Mouse (Mus musculus) embryonic facial prominence, embryonic 11.5 days (tissue): ENCODE results near the gene Mxi1. TPM values are rescaled to one million over a fixed set of nuclear protein-coding genes. Genes with fewer than 3 reads are reported as not detected.

Experiments used
- ATAC-seq: fragments of 200-750 bp; cut with Nextera tagmentation; replicated peaks from 2 replicates; pipeline ENCODE4 v1.8.0; 2017; ENCODE audit warnings: low read depth; ENCODE audit not compliant: insufficient number of reproducible peaks, low FRiP score, low TSS enrichment
- DNase-seq: peaks from one replicate; pipeline ENCODE4 v3.0.0-alpha.2; 2015; ENCODE audit warnings: low spot score
- H3K27ac ChIP-seq: fragments of 300-500 bp; sonication (generic); replicated peaks from 2 replicates; pipeline ENCODE4 v1.5.1; 2014; ENCODE audit warnings: mild to moderate bottlenecking, low read depth, low read length, control low read depth
- H3K27me3 ChIP-seq: fragments of 300-500 bp; sonication (generic); 2 replicates; pipeline ENCODE4 v1.6.1; 2014; ENCODE audit warnings: mild to moderate bottlenecking, low read length, moderate library complexity, mixed read lengths; ENCODE audit not compliant: control insufficient read depth, insufficient read depth
- H3K36me3 ChIP-seq: fragments of 300-500 bp; sonication (generic); replicated peaks from 2 replicates; pipeline ENCODE4 v1.6.1; 2014; ENCODE audit warnings: low read depth, mild to moderate bottlenecking, low read length, moderate library complexity, mixed read lengths; ENCODE audit not compliant: control insufficient read depth, insufficient read depth
- H3K4me1 ChIP-seq: fragments of 300-500 bp; sonication (generic); 2 replicates; pipeline ENCODE4 v1.6.1; 2014; ENCODE audit warnings: low read length, mixed read lengths; ENCODE audit not compliant: control insufficient read depth, insufficient read depth
- H3K4me2 ChIP-seq: fragments of 300-500 bp; sonication (generic); 2 replicates; pipeline ENCODE4 v1.6.1; 2014; ENCODE audit warnings: low read depth, mild to moderate bottlenecking, control low read depth, low read length, moderate library complexity
- H3K4me3 ChIP-seq: fragments of 300-500 bp; sonication (generic); 2 replicates; pipeline ENCODE4 v1.5.1; 2014; ENCODE audit warnings: low read depth, low read length, control low read depth
- H3K9ac ChIP-seq: fragments of 300-500 bp; sonication (generic); replicated peaks from 2 replicates; pipeline ENCODE4 v1.6.1; 2014; ENCODE audit warnings: mild to moderate bottlenecking, control low read depth, low read length
- H3K9me3 ChIP-seq: fragments of 300-500 bp; sonication (generic); replicated peaks from 2 replicates; pipeline ENCODE4 v1.6.1; 2016; ENCODE audit warnings: mild to moderate bottlenecking, low read length, inconsistent platforms, mixed read lengths; ENCODE audit not compliant: control insufficient read depth
- WGBS: fragments of 180-500 bp; shearing (Covaris S2); extraction: QIAGEN DNeasy Blood & Tissue Kit; methylation state at CpG from one replicate; pipeline ENCODE4 v1.1.7; 2014; 5-methylcytosine and 5-hydroxymethylcytosine counted together
- polyA plus RNA-seq: library from polyadenylated mRNA; unstranded; fragments of >200 nt; fragmentation: Nextera tagmentation; extraction: Ambion mirVana; gene quantifications from 2 replicates; pipeline ENCODE4 v1.2.1, GENCODE M21; 2014

The Mxi1 gene
- polyA plus RNA-seq, 1 experiment from 2014 or later, result 49.0 TPM

DNA sequence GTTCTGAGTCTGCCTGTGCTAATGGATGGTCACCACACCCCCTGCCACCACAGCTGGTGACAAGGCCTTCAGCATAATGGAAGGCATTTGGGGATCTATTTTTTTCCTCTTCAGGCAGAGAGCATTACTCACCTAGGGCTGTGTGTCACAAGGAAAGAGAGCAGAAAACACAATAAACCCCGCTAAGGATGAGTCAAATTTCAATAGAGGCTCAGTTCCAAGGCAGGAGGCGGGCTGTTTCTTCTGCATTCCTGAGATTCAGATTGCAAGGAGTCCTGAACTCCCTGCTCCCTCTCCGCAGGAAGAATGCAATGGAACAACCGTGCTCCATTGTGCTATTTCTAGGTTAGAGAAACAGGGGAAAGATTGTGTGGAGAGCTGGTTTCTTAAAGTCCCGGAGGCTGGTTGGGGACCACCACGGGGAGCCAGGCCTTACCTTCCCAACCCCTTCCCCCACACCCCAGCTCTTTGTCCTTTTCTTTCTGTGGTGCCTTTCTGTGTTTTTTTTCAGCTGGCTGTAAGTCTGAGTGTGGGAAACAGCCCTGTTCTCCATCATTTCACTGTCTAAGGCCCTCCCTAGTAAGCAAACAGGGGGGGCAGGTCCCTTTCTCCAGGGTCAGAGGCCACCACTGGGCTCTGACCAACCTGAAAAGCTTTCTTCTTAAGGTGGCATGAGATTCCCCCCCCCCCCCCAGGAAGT lies 102.0 kb downstream of the Mxi1 start:
- 6% methylated on average over 6 of the region's 6 CpGs for whole genome bisulfite sequencing
- DNase-seq, result peak; percentile 69
- no peaks in the 10 kb centered on the region for H3K27me3 ChIP-seq
- ATAC-seq, result peak; percentile 55; the same call in 1 of the 2 replicates
- no peaks in the 10 kb centered on the region for H3K9me3 ChIP-seq
- no peak overlapping the region for H3K9ac ChIP-seq
- peaks cover 5% of the 10 kb centered on the region; the same call in 1 of the 2 replicates for H3K4me1 ChIP-seq
- H3K4me2 ChIP-seq, result no peak overlapping the region; the same call in 1 of the 2 replicates
- H3K4me3 ChIP-seq, result no peak overlapping the region
- H3K27ac ChIP-seq, result peak overlapping the region; percentile 79
- H3K36me3 ChIP-seq, result no peaks in the 10 kb centered on the region

DNA sequence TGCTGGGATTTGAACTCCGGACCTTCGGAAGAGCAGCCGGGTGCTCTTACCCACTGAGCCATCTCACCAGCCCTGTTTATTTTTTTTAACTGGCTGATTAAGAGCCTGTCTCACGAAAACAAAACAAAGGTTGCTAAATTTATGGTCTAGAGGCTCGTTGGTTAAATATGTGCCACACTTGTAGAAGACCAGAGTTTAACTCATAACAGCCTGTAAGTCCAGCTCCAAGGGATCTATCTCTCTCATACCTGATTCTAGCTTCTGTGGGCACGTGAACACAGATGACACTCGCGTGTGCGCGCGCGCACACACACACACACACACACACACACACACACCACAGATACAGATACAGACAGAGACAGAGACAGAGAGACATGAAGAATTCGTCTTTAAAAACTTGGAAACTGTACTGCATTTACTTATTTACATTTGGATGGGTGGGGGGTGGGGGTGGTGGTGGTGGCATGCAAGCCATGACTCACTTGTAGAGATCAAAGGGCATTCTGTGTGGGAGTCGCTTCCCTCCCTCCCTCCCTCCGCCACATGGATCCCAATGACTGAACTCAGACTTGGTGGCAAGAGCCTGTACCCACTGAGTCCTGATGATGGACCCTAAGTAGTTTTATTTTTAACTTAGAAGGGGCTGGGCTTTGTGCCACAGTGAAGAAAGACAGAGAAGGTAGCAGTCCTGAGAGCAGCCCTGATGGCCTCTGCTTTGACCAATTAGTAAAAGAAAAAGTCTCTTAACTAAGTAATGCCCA lies 103.5 kb downstream of the Mxi1 start:
- no peak overlapping the region for H3K27ac ChIP-seq
- H3K36me3 ChIP-seq, result no peaks in the 10 kb centered on the region
- H3K9ac ChIP-seq, result no peak overlapping the region
- no peak overlapping the region for H3K4me2 ChIP-seq
- H3K9me3 ChIP-seq, result no peaks in the 10 kb centered on the region
- no peaks in the 10 kb centered on the region for H3K27me3 ChIP-seq
- ATAC-seq (no peak), DNase-seq (no peak)
- peaks cover 5% of the 10 kb centered on the region; the same call in 1 of the 2 replicates for H3K4me1 ChIP-seq
- WGBS, result 87% methylated on average over 15 of the region's 15 CpGs
- no peak overlapping the region for H3K4me3 ChIP-seq

DNA sequence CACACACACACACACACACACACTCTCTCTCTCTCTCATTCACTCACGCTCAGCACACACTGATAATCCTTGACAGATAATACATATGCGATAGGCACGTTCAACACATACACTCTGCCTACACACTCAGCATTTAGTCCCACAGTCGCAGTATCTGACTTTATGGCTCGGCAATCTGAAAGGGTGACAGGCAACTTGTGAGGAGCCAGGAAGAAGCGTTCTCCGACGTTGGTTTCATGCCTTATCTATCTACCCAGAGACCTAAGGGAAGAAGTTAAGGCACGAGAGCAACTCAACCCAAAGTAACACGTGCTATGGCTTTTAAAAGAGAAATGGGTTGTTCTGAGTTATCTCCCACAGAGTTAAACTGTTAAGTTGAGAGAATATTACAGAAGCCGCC lies 104.3 kb downstream of the Mxi1 start:
- no peak for ATAC-seq
- 86% methylated on average over 11 of the region's 11 CpGs for WGBS

DNA sequence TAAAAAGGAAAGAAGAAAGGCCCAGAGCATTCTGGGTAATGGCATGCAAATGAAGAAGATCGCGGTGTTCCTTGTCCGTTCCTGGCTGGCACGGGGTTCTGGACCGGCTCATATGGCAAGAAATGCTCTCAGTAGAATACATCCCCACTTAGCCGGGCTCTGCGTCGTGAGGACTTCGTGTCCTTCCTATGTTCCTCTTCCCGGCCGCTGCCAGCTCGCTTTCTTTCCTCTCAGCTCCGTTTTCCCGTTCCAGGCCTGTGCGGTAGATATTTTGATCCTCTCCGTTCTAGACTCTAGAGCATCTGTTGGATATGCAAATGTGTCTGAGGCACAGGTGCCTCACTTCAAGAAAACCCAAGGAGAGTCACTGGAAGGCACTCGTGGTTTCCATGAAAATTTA lies 104.9 kb downstream of the Mxi1 start:
- Histone ChIP-seq H3K36me3 (no peaks in the 10 kb centered on the region), H3K4me2 (no peak overlapping the region), H3K4me3 (no peak overlapping the region), H3K9ac (no peak overlapping the region), H3K9me3 (no peaks in the 10 kb centered on the region), H3K27me3 (no peaks in the 10 kb centered on the region), H3K4me1 (peaks cover 5% of the 10 kb centered on the region; the same call in 1 of the 2 replicates), H3K27ac (no peak overlapping the region)
- ATAC-seq (no peak), DNase-seq (no peak)
- 86% methylated on average over 17 of the region's 17 CpGs for WGBS

More for the DNA sequence above, 104.3 kb downstream of the Mxi1 start:
- no peaks in the 10 kb centered on the region for H3K36me3 ChIP-seq
- H3K27ac ChIP-seq, result no peak overlapping the region
- H3K9ac ChIP-seq, result no peak overlapping the region
- H3K9me3 ChIP-seq, result no peaks in the 10 kb centered on the region
- H3K27me3 ChIP-seq, result no peaks in the 10 kb centered on the region
- no peak overlapping the region for H3K4me2 ChIP-seq
- no peak overlapping the region for H3K4me3 ChIP-seq
- no peak for DNase-seq
- H3K4me1 ChIP-seq, result peaks cover 5% of the 10 kb centered on the region; the same call in 1 of the 2 replicates

DNA sequence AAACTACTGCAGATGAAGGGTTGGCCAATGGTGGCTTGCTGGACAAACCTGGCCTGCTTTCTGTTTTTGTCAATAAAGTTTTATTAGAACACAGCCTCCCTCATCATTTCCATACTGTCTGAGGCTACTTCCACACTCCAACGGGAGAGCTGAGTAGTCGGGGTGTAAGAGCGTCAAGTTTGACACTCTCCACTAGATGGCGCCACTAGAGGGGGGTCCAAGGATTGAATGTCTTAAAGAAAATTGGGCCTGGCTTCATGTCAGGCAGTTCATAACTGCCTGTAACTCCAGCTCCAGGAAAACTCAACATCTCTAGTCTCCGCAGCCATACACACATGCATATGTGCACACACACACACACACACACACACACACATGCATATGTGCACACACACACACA lies 109.5 kb downstream of the Mxi1 start:
- Histone ChIP-seq H3K4me3 (no peak overlapping the region), H3K27ac (no peak overlapping the region), H3K4me2 (no peak overlapping the region), H3K4me1 (peaks cover 2% of the 10 kb centered on the region), H3K27me3 (no peaks in the 10 kb centered on the region), H3K9ac (no peak overlapping the region), H3K9me3 (no peaks in the 10 kb centered on the region), H3K36me3 (no peaks in the 10 kb centered on the region)
- no peak for ATAC-seq
- 59% methylated on average over 5 of the region's 5 CpGs for WGBS
- peak; percentile 83 for DNase-seq

DNA sequence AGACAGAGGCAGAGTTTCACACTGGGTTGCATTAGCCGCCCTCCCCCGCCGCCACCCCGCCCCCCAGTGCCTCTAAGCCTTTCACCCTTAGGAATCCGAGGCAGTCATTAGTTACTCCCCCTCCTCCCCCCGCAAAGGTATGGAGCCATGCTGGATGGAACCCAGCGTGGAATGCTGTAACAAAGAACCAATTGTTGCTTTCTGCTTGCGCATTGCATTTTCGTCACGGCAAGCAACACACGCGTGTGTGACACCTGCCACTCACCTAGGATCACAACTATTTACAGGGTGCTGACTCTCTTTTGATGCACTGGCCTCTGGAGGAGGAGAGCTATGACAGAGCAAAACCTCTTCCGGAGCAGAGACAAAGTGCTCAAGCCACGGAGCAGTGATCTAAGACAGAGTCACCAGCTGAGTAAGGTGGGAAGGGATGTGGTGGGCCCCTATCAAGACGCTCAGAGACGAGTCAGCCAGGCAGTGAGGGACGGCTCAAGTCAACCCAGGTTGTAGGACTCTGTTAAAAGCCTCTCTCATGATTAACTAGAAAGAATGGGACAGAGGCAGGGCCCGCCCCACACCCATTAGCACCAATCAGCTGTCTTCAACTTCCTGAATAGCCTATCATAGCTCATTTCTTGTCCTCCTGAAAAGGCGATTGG lies 110.7 kb downstream of the Mxi1 start:
- Histone ChIP-seq H3K36me3 (no peaks in the 10 kb centered on the region), H3K4me2 (peak overlapping the region; percentile 72), H3K9me3 (no peaks in the 10 kb centered on the region), H3K4me3 (peak overlapping the region; percentile 38), H3K27me3 (no peaks in the 10 kb centered on the region), H3K27ac (peak overlapping the region; percentile 70), H3K4me1 (peaks cover 2% of the 10 kb centered on the region), H3K9ac (peak overlapping the region; percentile 61)
- WGBS, result 1% methylated on average over 19 of the region's 19 CpGs
- DNase-seq (peak; percentile 88), ATAC-seq (peak; percentile 94)

DNA sequence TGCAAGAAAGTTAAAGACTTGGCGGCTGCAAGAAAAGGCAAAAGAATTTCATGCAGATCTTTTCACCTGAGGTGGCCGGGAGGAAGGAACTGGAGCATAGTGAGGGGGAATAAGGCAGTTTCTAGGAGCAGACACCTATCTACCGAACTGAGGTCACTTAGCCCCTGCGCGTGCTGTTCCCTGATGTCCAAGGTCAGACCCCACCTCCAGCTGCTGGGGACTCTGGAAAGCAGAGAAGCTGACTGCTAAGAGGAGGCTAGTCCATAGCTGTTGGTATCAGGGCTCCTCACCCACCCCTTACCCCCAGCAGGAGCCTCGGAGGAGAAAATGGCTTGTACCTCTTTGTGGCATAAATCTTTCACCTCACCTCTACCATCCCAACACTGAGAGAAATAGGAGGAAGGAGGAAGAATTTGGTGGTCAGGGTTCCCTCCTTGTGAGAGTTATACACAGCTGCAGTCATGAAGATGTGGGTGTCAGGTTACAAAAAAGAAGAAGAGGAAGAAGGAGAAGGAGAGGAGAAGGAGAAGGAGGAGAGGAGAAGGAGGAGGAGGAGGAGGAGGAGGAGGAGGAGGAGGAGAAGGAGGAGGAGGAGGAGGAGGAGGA lies 111.4 kb downstream of the Mxi1 start:
- WGBS, result under 1% methylated on average over 6 of the region's 6 CpGs
- H3K36me3 ChIP-seq, result no peaks in the 10 kb centered on the region
- DNase-seq, result no peak
- peak; percentile 41 for ATAC-seq
- no peaks in the 10 kb centered on the region for H3K9me3 ChIP-seq
- H3K27ac ChIP-seq, result peak overlapping the region; percentile 70
- no peaks in the 10 kb centered on the region for H3K27me3 ChIP-seq
- H3K4me3 ChIP-seq, result peak overlapping the region; percentile 38
- peaks cover 2% of the 10 kb centered on the region for H3K4me1 ChIP-seq
- peak overlapping the region; percentile 43 for H3K9ac ChIP-seq
- H3K4me2 ChIP-seq, result peak overlapping the region; percentile 72
